Mouse (Mus musculus) CH12.LX (cell line): ENCODE measurements around the gene Caprin2. TPM values are rescaled to one million over a fixed set of nuclear protein-coding genes. Genes with fewer than 3 reads are reported as not detected.
"Not testable (repeated sequence)": the region's sequence is repeated elsewhere in the genome, so short reads cannot be mapped to it uniquely, and the experiment has no call there.

Source experiments
- DNase-seq: peaks from one replicate; pipeline ENCODE4 v3.0.0-alpha.2; 2013; ENCODE audit errors: extremely low read depth
- H3K27ac ChIP-seq: 2 replicates; pipeline ENCODE4 v1.5.1; 2012; ENCODE audit warnings: low read depth, mild to moderate bottlenecking, control low read depth, moderate library complexity; ENCODE audit not compliant: insufficient read depth
- H3K27me3 ChIP-seq: replicated peaks from 2 replicates; pipeline ENCODE3; 2012; ENCODE audit warnings: inconsistent platforms
- H3K36me3 ChIP-seq, 2 experiments: replicated peaks in 1 of 2; 2 replicates each; pipeline versions ENCODE3 to v1.6.1; 2012; ENCODE audit warnings: inconsistent platforms in 1 of 2, low read length in 1 of 2, mild to moderate bottlenecking in 1 of 2, mixed read lengths in 1 of 2, moderate library complexity in 1 of 2; ENCODE audit not compliant: control insufficient read depth in 1 of 2, insufficient read depth in 1 of 2
- H3K4me1 ChIP-seq, 2 experiments: 2 replicates each; pipeline ENCODE4 v1.6.1; 2012; ENCODE audit warnings: inconsistent platforms in 1 of 2, moderate library complexity in 1 of 2; ENCODE audit not compliant: insufficient read depth in 2 of 2, control insufficient read depth in 1 of 2
- H3K4me2 ChIP-seq: 2 replicates; pipeline ENCODE4 v1.6.1; 2012; ENCODE audit warnings: low read depth, mild to moderate bottlenecking, control low read depth; ENCODE audit not compliant: poor library complexity, insufficient read depth, severe bottlenecking
- H3K4me3 ChIP-seq, 3 experiments: fragments of 150-350 bp in 1 of 3; sonication (generic) in 1 of 3; replicated peaks in 1 of 3; 2 replicates each; pipeline versions ENCODE3 to v1.5.1; 2011 to 2012; ENCODE audit warnings: low read depth in 2 of 3, low read length in 2 of 3, mild to moderate bottlenecking in 2 of 3, moderate library complexity in 2 of 3, control low read depth in 1 of 3, improper control_type of control experiment in 1 of 3, inconsistent platforms in 1 of 3, mixed read lengths in 1 of 3; ENCODE audit not compliant: poor library complexity in 1 of 3
- H3K79me2 ChIP-seq: replicated peaks from 2 replicates; pipeline ENCODE4 v1.6.1; 2012; ENCODE audit warnings: mild to moderate bottlenecking, moderate library complexity; ENCODE audit not compliant: control insufficient read depth, poor library complexity, insufficient read depth, severe bottlenecking; ENCODE audit errors: extremely low read depth
- H3K9ac ChIP-seq: 2 replicates; pipeline ENCODE4 v1.6.1; 2012; ENCODE audit warnings: low read depth, mild to moderate bottlenecking, control low read depth, moderate library complexity; ENCODE audit not compliant: insufficient read depth
- H3K9me3 ChIP-seq: replicated peaks from 2 replicates; pipeline ENCODE3; 2012; ENCODE audit warnings: low read length, inconsistent platforms, mixed read lengths
- CTCF ChIP-seq, 2 experiments: IDR thresholded peaks in 1 of 2; conservative IDR thresholded peaks in 1 of 2; 2 replicates each; pipeline ENCODE4 v1.5.1; 2011 to 2012; ENCODE audit warnings: low read depth in 2 of 2, low read length in 2 of 2, improper control_type of control experiment in 1 of 2, inconsistent platforms in 1 of 2, mild to moderate bottlenecking in 1 of 2, moderate library complexity in 1 of 2
- ELF1 ChIP-seq: IDR thresholded peaks from 2 replicates; pipeline ENCODE4 v1.6.1; 2014; ENCODE audit warnings: low read depth, mild to moderate bottlenecking, inconsistent platforms, low read length, improper control_type of control experiment
- EP300 ChIP-seq: IDR thresholded peaks from 2 replicates; pipeline ENCODE4 v1.6.1; 2011; ENCODE audit warnings: low read length, improper control_type of control experiment
- ETS1 ChIP-seq: conservative IDR thresholded peaks from 2 replicates; pipeline ENCODE4 v1.6.1; 2012; ENCODE audit warnings: low read depth, mild to moderate bottlenecking, inconsistent platforms, low read length, improper control_type of control experiment, moderate library complexity
- GABPA ChIP-seq: IDR thresholded peaks from 2 replicates; pipeline ENCODE4 v1.6.1; 2012; ENCODE audit warnings: low read depth, low read length, improper control_type of control experiment, inconsistent platforms; ENCODE audit not compliant: insufficient replicate concordance
- HCFC1 ChIP-seq: IDR thresholded peaks from 2 replicates; pipeline ENCODE4 v1.6.1; 2012; ENCODE audit warnings: low read depth, mild to moderate bottlenecking, inconsistent platforms, low read length, improper control_type of control experiment
- IRF4 ChIP-seq: IDR thresholded peaks from 2 replicates; pipeline ENCODE4 v1.6.1; 2014; ENCODE audit warnings: low read depth, mild to moderate bottlenecking, inconsistent platforms, low read length, improper control_type of control experiment
- JUND ChIP-seq: conservative IDR thresholded peaks from 2 replicates; pipeline ENCODE4 v1.6.1; 2011; ENCODE audit warnings: low read depth, low read length, improper control_type of control experiment
- KAT2A ChIP-seq: IDR thresholded peaks from 2 replicates; pipeline ENCODE4 v1.6.1; 2012; ENCODE audit warnings: low read length, improper control_type of control experiment, inconsistent platforms; ENCODE audit not compliant: insufficient replicate concordance
- MAX ChIP-seq: IDR thresholded peaks from 2 replicates; pipeline ENCODE4 v1.6.1; 2011; ENCODE audit warnings: low read length, improper control_type of control experiment
- MAZ ChIP-seq: IDR thresholded peaks from 2 replicates; pipeline ENCODE4 v1.6.1; 2012; ENCODE audit warnings: low read depth, mild to moderate bottlenecking, inconsistent platforms, low read length, improper control_type of control experiment, moderate library complexity
- MEF2A ChIP-seq: IDR thresholded peaks from 2 replicates; pipeline ENCODE4 v1.6.1; 2014; ENCODE audit warnings: low read depth, mild to moderate bottlenecking, inconsistent platforms, low read length, improper control_type of control experiment, borderline replicate concordance
- MXI1 ChIP-seq: IDR thresholded peaks from 2 replicates; pipeline ENCODE4 v1.6.1; 2011; ENCODE audit warnings: mild to moderate bottlenecking, low read depth, low read length, improper control_type of control experiment
- MYC ChIP-seq: IDR thresholded peaks from 2 replicates; pipeline ENCODE4 v1.6.1; 2011; ENCODE audit warnings: low read depth, mild to moderate bottlenecking, improper control_type of control experiment, low read length
- PAX5 ChIP-seq: IDR thresholded peaks from 2 replicates; pipeline ENCODE4 v1.6.1; 2012; ENCODE audit warnings: low read length, inconsistent platforms, mixed read lengths
- POLR2A ChIP-seq: IDR thresholded peaks from 2 replicates; pipeline ENCODE4 v1.6.1; 2011; ENCODE audit warnings: low read depth, mild to moderate bottlenecking, improper control_type of control experiment, low read length
- RAD21 ChIP-seq: IDR thresholded peaks from 2 replicates; pipeline ENCODE4 v1.6.1; 2011; ENCODE audit warnings: low read depth, mild to moderate bottlenecking, low read length, improper control_type of control experiment, moderate library complexity
- SMC3 ChIP-seq: IDR thresholded peaks from 2 replicates; pipeline ENCODE4 v1.6.1; 2011; ENCODE audit warnings: low read depth, low read length, improper control_type of control experiment
- TBP ChIP-seq: conservative IDR thresholded peaks from 2 replicates; pipeline ENCODE4 v1.6.1; 2011; ENCODE audit warnings: low read depth, low read length, improper control_type of control experiment
- ZC3H11A ChIP-seq: IDR thresholded peaks from 2 replicates; pipeline ENCODE4 v1.6.1; 2012; ENCODE audit warnings: low read depth, mild to moderate bottlenecking, inconsistent platforms, low read length, improper control_type of control experiment
- ZNF384 ChIP-seq: IDR thresholded peaks from 2 replicates; pipeline ENCODE4 v1.6.1; 2012; ENCODE audit warnings: low read depth, low read length, improper control_type of control experiment, inconsistent platforms
- dilution Hi-C: fragments of 300-500 bp; cut with MboI; formaldehyde crosslinking; loops from 2 replicates; pipeline ENCODE4 v1.14.3; 2020; ENCODE audit warnings: low sequenced_read_pairs; ENCODE audit not compliant: extremely low pct_unique_long_range_greater_than_20kb, extremely low pct_ligation_motif_present
- in situ Hi-C: fragments of 300-500 bp; cut with MboI; formaldehyde crosslinking; loops from 3 replicates; pipeline ENCODE4 v1.14.3; 2019; ENCODE audit warnings: low sequenced_read_pairs, low pct_ligation_motif_present, low pct_unique_long_range_greater_than_20kb, mixed read lengths
- polyA plus RNA-seq: library from polyadenylated mRNA; unstranded; fragments of >175 nt; gene quantifications from 2 replicates; pipeline ENCODE4 v1.2.1, GENCODE M21; 2012; ENCODE audit warnings: low read depth; ENCODE audit not compliant: insufficient read length
- total RNA-seq, 2 experiments: library from RNA; depleted of rRNA; stranded (reverse); fragments of 300-350 nt in 1 of 2; fragments of >200 nt in 1 of 2; gene quantifications; 2 replicates each; pipeline ENCODE4 v1.2.3; 2012 to 2014

Gene Caprin2
- total and polyA plus RNA-seq, 3 experiments: 0.93 to 3.2 (median 2.0) TPM

DNA sequence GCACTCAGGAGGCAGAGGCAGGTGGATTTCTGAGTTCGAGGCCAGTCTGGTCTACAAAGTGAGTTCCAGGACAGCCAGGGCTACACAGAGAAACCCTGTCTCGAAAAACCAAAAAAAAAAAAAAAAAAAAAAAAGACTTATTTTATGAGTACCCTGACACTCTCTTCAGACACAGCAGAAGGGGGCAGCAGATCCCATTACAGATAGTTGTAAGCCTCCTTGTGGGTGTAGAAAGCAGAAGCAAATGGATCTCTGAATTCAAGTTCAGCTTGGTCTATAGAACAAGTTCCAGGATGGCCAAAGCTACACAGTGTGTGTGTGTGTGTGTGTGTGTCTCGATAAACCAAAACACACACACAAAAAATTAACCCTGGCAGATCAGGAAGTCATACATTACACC is 44.3 kb upstream of the Caprin2 start:
- H3K4me3 ChIP-seq, dilution Hi-C loops, H3K27me3 ChIP-seq, H3K9ac ChIP-seq, H3K4me2 ChIP-seq, H3K27ac ChIP-seq, H3K9me3 ChIP-seq: not testable (repeated sequence)
- Histone ChIP-seq H3K36me3 (peaks cover 0 to 39% of the 10 kb centered on the region in 2 experiments), H3K4me1 (peaks cover 9 to 63% of the 10 kb centered on the region in 2 experiments), H3K79me2 (peaks cover 80% of the 10 kb centered on the region)
- in situ Hi-C loops: loop anchor here (25.0 kb wide), 1 partner anchor 172 kb away; the partner anchor contains the start of gene Dennd5b
- peak; percentile 28 for TF ChIP-seq RAD21
- peak in 1 of 2 experiments; percentile 61; a peak in 2 of 4 replicates for TF ChIP-seq CTCF (conservative IDR thresholded peaks at IDR 0.05 in 1 of 2, IDR thresholded peaks at IDR 0.05 in 1 of 2; ENCODE audit: low read depth in 2 of 2, low read length in 2 of 2)
- TF ChIP-seq ZNF384: peak; percentile 94
- TF ChIP-seq SMC3: peak; percentile 30
- peak; percentile 51 for DNase-seq

DNA sequence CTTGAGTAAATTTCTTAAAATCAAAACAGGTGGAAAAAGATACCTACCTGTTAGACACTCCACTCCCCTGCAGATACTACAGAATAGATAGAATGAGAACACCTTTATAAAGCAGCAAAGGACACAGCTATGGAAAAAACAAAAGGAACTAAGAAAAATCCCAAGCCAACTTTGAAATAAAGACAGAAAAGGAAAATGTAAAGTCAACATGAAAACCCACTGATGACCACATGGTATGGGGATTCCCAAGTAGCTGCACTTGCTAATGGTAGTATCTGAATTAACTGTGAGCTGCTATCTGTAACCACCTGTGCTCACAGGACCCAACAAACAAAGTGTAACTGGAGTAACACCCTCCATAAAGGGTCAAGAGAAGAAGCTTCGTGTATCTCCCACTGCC is 41.7 kb upstream of the Caprin2 start:
- Histone ChIP-seq H3K36me3 (peaks cover 0 to 53% of the 10 kb centered on the region in 2 experiments), H3K9ac (no peak overlapping the region), H3K4me1 (peaks cover 8 to 77% of the 10 kb centered on the region in 2 experiments), H3K9me3 (no peaks in the 10 kb centered on the region), H3K27me3 (no peaks in the 10 kb centered on the region), H3K79me2 (peaks cover 71% of the 10 kb centered on the region), H3K27ac (no peak overlapping the region), H3K4me3 (no peak overlapping the region)
- dilution Hi-C loops: no loop called here
- no peak for DNase-seq
- TF ChIP-seq IRF4 (peak; percentile 67; the same call in 1 of the 2 replicates), GABPA (no peak), TBP (no peak), KAT2A (no peak), MYC (0 out of 2 replicates have a peak, but pooled peaks have one; percentile 52), MAZ (no peak), MXI1 (no peak), PAX5 (no peak), MAX (0 out of 2 replicates have a peak, but pooled peaks have one; percentile 25), ZC3H11A (no peak), HCFC1 (no peak), ELF1 (no peak), JUND (no peak), POLR2A (no peak), ETS1 (peak; percentile 39; the same call in 1 of the 2 replicates), MEF2A (peak; percentile 69), EP300 (peak; percentile 54; the same call in 1 of the 2 replicates)
- TF ChIP-seq, all 38 proteins: peak for 6
- peak overlapping the region; percentile 38; the same call in 1 of the 2 replicates for H3K4me2 ChIP-seq
- in situ Hi-C loops: loop anchor here (25.0 kb wide), 1 partner anchor 175 kb away; the partner anchor contains the start of gene Dennd5b
